Mouse (Mus musculus): Measurements from ENCODE around the gene Pdzd7.

DNA sequence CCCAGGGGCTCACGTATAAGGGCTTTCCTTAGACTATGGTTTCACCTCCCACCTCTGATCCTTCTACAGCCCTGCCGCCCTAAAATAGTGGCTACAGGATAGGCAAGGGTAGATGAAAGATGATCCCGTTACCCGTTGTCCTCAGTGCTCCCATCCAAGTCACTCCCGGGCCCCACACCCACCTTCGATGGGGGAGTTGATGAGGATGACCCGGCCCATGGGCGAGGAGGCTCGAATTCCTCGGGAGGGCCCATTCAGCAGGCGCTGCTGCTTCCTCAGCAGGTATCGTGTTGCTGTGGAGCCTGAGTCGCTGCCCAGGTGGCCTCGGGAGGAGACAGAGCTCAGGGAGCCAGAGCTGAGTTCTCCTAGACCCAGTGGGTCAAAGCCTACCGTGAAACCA lies 281 bp downstream of the Pdzd7 start:
- no peak for TF ChIP-seq MAX (IDR thresholded peaks at IDR 0.05; ENCODE audit: low read depth)
- no peak for TF ChIP-seq USF1 (IDR thresholded peaks at IDR 0.05; ENCODE audit: low read depth)
- TF ChIP-seq POLR2A (IDR thresholded peaks at IDR 0.05; ENCODE audit: insufficient read length, low read depth) = no peak
- no peak for TF ChIP-seq E2F4 (IDR thresholded peaks at IDR 0.05; ENCODE audit: insufficient read depth)
- TF ChIP-seq MYOG (IDR thresholded peaks at IDR 0.05; ENCODE audit: control insufficient read depth in 1 of 3, insufficient read depth in 1 of 3, insufficient read length in 2 of 3, low read depth in 2 of 3) = peak in 1 of 3 experiments; percentile 32
- no peak for TF ChIP-seq REST (IDR thresholded peaks at IDR 0.05; ENCODE audit: insufficient read depth, insufficient read length)

All from myocyte (in vitro differentiated cells).